Mouse (Mus musculus) erythroblast, embryonic 14.5 days (primary cell): Measurements from ENCODE around the gene Rmnd5b. TPM values are rescaled to one million over a fixed set of nuclear protein-coding genes. Genes with fewer than 3 reads are reported as not detected.
A peak's percentile ranks its signal among the peaks of the same experiment; 100 is the strongest.
"Not testable (repeated sequence)": the region's sequence is repeated elsewhere in the genome, so short reads cannot be mapped to it uniquely, and the experiment has no call there.

Experiments used
- H3K27me3 ChIP-seq: 2 replicates; pipeline ENCODE4 v1.6.1; 2012; ENCODE audit warnings: inconsistent platforms; ENCODE audit not compliant: control insufficient read depth
- H3K36me3 ChIP-seq: 2 replicates; pipeline ENCODE4 v1.6.1; 2012; ENCODE audit warnings: mild to moderate bottlenecking, inconsistent platforms; ENCODE audit not compliant: control insufficient read depth
- H3K4me1 ChIP-seq: 2 replicates; pipeline ENCODE4 v1.6.1; 2012; ENCODE audit warnings: inconsistent platforms; ENCODE audit not compliant: control insufficient read depth
- H3K4me3 ChIP-seq: replicated peaks from 2 replicates; pipeline ENCODE3; 2012; ENCODE audit warnings: moderate library complexity, mild to moderate bottlenecking, inconsistent platforms
- H3K9me3 ChIP-seq: 2 replicates; pipeline ENCODE4 v1.6.1; 2012; ENCODE audit warnings: low read length, inconsistent platforms, mixed read lengths; ENCODE audit not compliant: control insufficient read depth
- GATA1 ChIP-seq: IDR thresholded peaks from 2 replicates; pipeline ENCODE4 v1.6.1; 2012; ENCODE audit warnings: low read length, inconsistent platforms, mixed read lengths
- TAL1 ChIP-seq: IDR thresholded peaks from 3 replicates; pipeline ENCODE4 v1.6.1; 2012; ENCODE audit warnings: low read length, inconsistent platforms, mixed read lengths
- polyA plus RNA-seq: library from polyadenylated mRNA; stranded (reverse); fragments of >175 nt; gene quantifications from 2 replicates; pipeline ENCODE4 v1.2.3, GENCODE M21; 2012

Rmnd5b gene
- polyA plus RNA-seq, 1 experiment, result 1.4 TPM

GRCm38 (mm10) chr11:51615601-51616000 is 20.1 kb downstream of the Rmnd5b start:
- Histone ChIP-seq H3K9me3 (no peaks in the 10 kb centered on the region), H3K4me3 (peak overlapping the region; percentile 69), H3K36me3 (no peaks in the 10 kb centered on the region), H3K4me1 (peaks cover 48% of the 10 kb centered on the region), H3K27me3 (no peaks in the 10 kb centered on the region)
- TF ChIP-seq GATA1, result no peak
- no peak for TF ChIP-seq TAL1

GRCm38 (mm10) chr11:51615129-51615528 is 20.6 kb downstream of the Rmnd5b start:
- no peaks in the 10 kb centered on the region for H3K36me3 ChIP-seq
- H3K4me3 ChIP-seq, result peak overlapping the region; percentile 69
- TF ChIP-seq TAL1 (no peak), GATA1 (no peak)
- H3K4me1 ChIP-seq, result peaks cover 43% of the 10 kb centered on the region
- H3K27me3 ChIP-seq, result no peaks in the 10 kb centered on the region
- H3K9me3 ChIP-seq, result no peaks in the 10 kb centered on the region

GRCm38 (mm10) chr11:51614256-51614655 is 21.4 kb downstream of the Rmnd5b start:
- Histone ChIP-seq H3K27me3 (no peaks in the 10 kb centered on the region), H3K4me1 (peaks cover 46% of the 10 kb centered on the region), H3K36me3 (no peaks in the 10 kb centered on the region), H3K4me3 (no peak overlapping the region), H3K9me3 (no peaks in the 10 kb centered on the region)
- TF ChIP-seq GATA1 (no peak), TAL1 (no peak)

GRCm38 (mm10) chr11:51609940-51610339 is 25.8 kb downstream of the Rmnd5b start:
- H3K4me3 ChIP-seq, H3K27me3 ChIP-seq, H3K9me3 ChIP-seq, H3K36me3 ChIP-seq: not testable (repeated sequence)
- H3K4me1 ChIP-seq, result peaks cover 55% of the 10 kb centered on the region

GRCm38 (mm10) chr11:51609266-51609909 is 26.3 kb downstream of the Rmnd5b start:
- H3K4me1 ChIP-seq, result peaks cover 55% of the 10 kb centered on the region
- peak overlapping the region; percentile 45 for H3K4me3 ChIP-seq
- H3K9me3 ChIP-seq, result no peaks in the 10 kb centered on the region
- TF ChIP-seq GATA1, result no peak
- no peak for TF ChIP-seq TAL1
- H3K36me3 ChIP-seq, result peaks cover 15% of the 10 kb centered on the region
- H3K27me3 ChIP-seq, result no peaks in the 10 kb centered on the region

GRCm38 (mm10) chr11:51607096-51607738 is 28.5 kb downstream of the Rmnd5b start:
- no peaks in the 10 kb centered on the region for H3K27me3 ChIP-seq
- H3K36me3 ChIP-seq, result peaks cover 37% of the 10 kb centered on the region
- TF ChIP-seq GATA1, result no peak
- no peak for TF ChIP-seq TAL1
- no peaks in the 10 kb centered on the region for H3K9me3 ChIP-seq
- H3K4me1 ChIP-seq, result peaks cover 75% of the 10 kb centered on the region
- peak overlapping the region; percentile 98 for H3K4me3 ChIP-seq

GRCm38 (mm10) chr11:51606447-51607095 is 29.1 kb downstream of the Rmnd5b start, which contains the start of gene Hnrnpab:
Gene Hnrnpab, minus strand, starts transcription at chr11:51606847.
- no peaks in the 10 kb centered on the region for H3K9me3 ChIP-seq
- H3K27me3 ChIP-seq, result no peaks in the 10 kb centered on the region
- TF ChIP-seq TAL1 (no peak), GATA1 (no peak)
- peaks cover 77% of the 10 kb centered on the region for H3K4me1 ChIP-seq
- peak within 1 kb of the TSS; percentile 98 for H3K4me3 ChIP-seq
- peaks cover 43% of the 10 kb centered on the region for H3K36me3 ChIP-seq

- Histone ChIP-seq H3K4me3 (peak overlapping the region; percentile 98), H3K4me1 (peaks cover 76% of the 10 kb centered on the region), H3K9me3 (no peaks in the 10 kb centered on the region), H3K36me3 (peaks cover 51% of the 10 kb centered on the region), H3K27me3 (no peaks in the 10 kb centered on the region)
- TF ChIP-seq GATA1, result no peak
- no peak for TF ChIP-seq TAL1
Observed at GRCm38 (mm10) chr11:51605602-51606446, 29.9 kb downstream of the Rmnd5b start.
